Mouse (Mus musculus) spleen, postnatal 36 days (tissue): ENCODE data around the gene 1700021F05Rik.

Source experiments
- DNase-seq, 2 experiments: peaks; one replicate each; pipeline ENCODE4 v3.0.0; 2022; ENCODE audit warnings: low spot score in 2 of 2, mixed read lengths in 1 of 2

The 1700021F05Rik gene

GRCm38 (mm10) chr10:43482021-43482420, 58.8 kb downstream of the 1700021F05Rik start:
- DNase-seq: no peak

GRCm38 (mm10) chr10:43481179-43481578, 59.6 kb downstream of the 1700021F05Rik start:
- no peak for DNase-seq

- no peak for DNase-seq
Observed at GRCm38 (mm10) chr10:43480227-43480849, 60.5 kb downstream of the 1700021F05Rik start.

GRCm38 (mm10) chr10:43479436-43480157, 61.2 kb downstream of the 1700021F05Rik start:
- peak; percentile 87 to 88 for DNase-seq

GRCm38 (mm10) chr10:43478751-43479435, 61.9 kb downstream of the 1700021F05Rik start, which contains the start of gene Bend3:
TSS of gene Bend3 (plus strand) at chr10:43478831.
- DNase-seq: peak; percentile 45 to 57

- DNase-seq: peak; percentile 27 to 41
Observed at GRCm38 (mm10) chr10:43477865-43478681, 62.7 kb downstream of the 1700021F05Rik start.

GRCm38 (mm10) chr10:43477459-43477858, 63.3 kb downstream of the 1700021F05Rik start:
- DNase-seq: no peak

GRCm38 (mm10) chr10:43475376-43475775, 65.4 kb downstream of the 1700021F05Rik start:
- DNase-seq: no peak
